Mouse (Mus musculus) retina, adult 2 months (tissue): ENCODE results near the gene Slc25a4.
"Not testable (repeated sequence)": the region's sequence is repeated elsewhere in the genome, so short reads cannot be mapped to it uniquely, and the experiment has no call there.

Experiments
- DNase-seq: peaks from one replicate; pipeline ENCODE4 v3.0.0-alpha.2; 2012; ENCODE audit warnings: low read depth, low spot score

Slc25a4 gene

GRCm38 (mm10) chr8:46210404-46211315 is at the start of gene Slc25a4:
Gene Slc25a4, minus strand, starts transcription at chr8:46211284.
- peak; percentile 84 for DNase-seq

- DNase-seq, result no peak
Observed at GRCm38 (mm10) chr8:46257921-46258682, 47.0 kb upstream of the Slc25a4 start.

GRCm38 (mm10) chr8:46252456-46252855 is 41.4 kb upstream of the Slc25a4 start:
- no peak for DNase-seq

- DNase-seq, result no peak
Observed at GRCm38 (mm10) chr8:46251561-46251960, 40.5 kb upstream of the Slc25a4 start.

GRCm38 (mm10) chr8:46246346-46246745 is 35.3 kb upstream of the Slc25a4 start:
- no peak for DNase-seq

GRCm38 (mm10) chr8:46242946-46243345 is 31.9 kb upstream of the Slc25a4 start:
- no peak for DNase-seq

- peak; percentile 42 for DNase-seq
Observed at GRCm38 (mm10) chr8:46241568-46242374, 30.7 kb upstream of the Slc25a4 start.

GRCm38 (mm10) chr8:46236441-46237223 is 25.5 kb upstream of the Slc25a4 start:
- DNase-seq, result no peak

- no peak for DNase-seq
Observed at GRCm38 (mm10) chr8:46234736-46235135, 23.7 kb upstream of the Slc25a4 start.

GRCm38 (mm10) chr8:46232798-46233197 is 21.7 kb upstream of the Slc25a4 start:
- DNase-seq, result no peak

- DNase-seq, result not testable (repeated sequence)
Observed at GRCm38 (mm10) chr8:46231968-46232367, 20.9 kb upstream of the Slc25a4 start.

GRCm38 (mm10) chr8:46226622-46227021 is 15.5 kb upstream of the Slc25a4 start:
- no peak for DNase-seq

GRCm38 (mm10) chr8:46225501-46225900 is 14.4 kb upstream of the Slc25a4 start:
- DNase-seq, result no peak

- no peak for DNase-seq
Observed at GRCm38 (mm10) chr8:46220566-46220965, 9.5 kb upstream of the Slc25a4 start.

- DNase-seq, result peak; percentile 59
Observed at GRCm38 (mm10) chr8:46216838-46217237, 5.8 kb upstream of the Slc25a4 start.

- DNase-seq, result no peak
Observed at GRCm38 (mm10) chr8:46213971-46214480, 2.9 kb upstream of the Slc25a4 start.

GRCm38 (mm10) chr8:46212194-46212593 is 1.1 kb upstream of the Slc25a4 start:
- no peak for DNase-seq

- no peak for DNase-seq
Observed at GRCm38 (mm10) chr8:46211611-46212071, 557 bp upstream of the Slc25a4 start.

- no peak for DNase-seq
Observed at GRCm38 (mm10) chr8:46209057-46209456, 2.0 kb downstream of the Slc25a4 start.

GRCm38 (mm10) chr8:46208354-46208753 is 2.7 kb downstream of the Slc25a4 start:
- DNase-seq, result no peak

- DNase-seq, result no peak
Observed at GRCm38 (mm10) chr8:46206107-46206506, 5.0 kb downstream of the Slc25a4 start.
